ENCODE assay signal across 11 mouse cellular contexts in the genomic region with DNA sequence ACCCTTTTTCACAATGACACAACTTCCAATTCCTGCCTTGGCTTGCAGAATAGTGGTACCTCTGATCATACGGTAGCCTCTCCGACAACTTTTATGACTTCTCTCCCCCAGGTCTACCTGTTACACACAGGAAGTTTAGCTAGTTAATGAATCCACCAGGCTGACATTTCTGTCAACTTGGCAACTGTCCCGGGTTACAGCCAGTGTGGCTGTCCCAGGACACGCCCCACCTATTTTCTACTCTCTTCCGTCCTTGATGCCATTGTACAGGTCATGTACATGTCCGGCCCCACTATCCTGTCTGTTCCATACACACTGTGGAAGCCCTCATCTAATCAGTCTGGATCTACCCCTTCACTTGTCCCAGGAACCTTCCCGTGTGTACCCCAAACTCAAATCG. TPM values are rescaled to one million over a fixed set of nuclear protein-coding genes. Genes with fewer than 3 reads are reported as not detected.
DNase-seq lines count a peak whose midpoint lies in the region; ATAC-seq and TF ChIP-seq lines count a peak whose summit lies in the region.
"Had no signal": no experiment of that assay in that cellular context is flagged by ENCODE, and none has a peak within 500 bp of the region (broad histone marks: within the 10 kb centered on the region; RNA-seq: fewer than 3 reads in every experiment).

No protein-coding gene starts in this region.

- TF ChIP-seq POLR2A in heart, adult 2 months (IDR thresholded peaks at IDR 0.05; ENCODE audit: insufficient read depth, low read depth, low read length), result peak; percentile 47; the same call in 1 of the 2 replicates

- peak; percentile 56 to 77 for DNase-seq in heart, adult 2 months
- no peak for DNase-seq in heart, embryonic 10.5 days (ENCODE audit: low spot score)
- DNase-seq in MN1 (ENCODE audit: low spot score), result peak; percentile 42
- DNase-seq in heart, postnatal 0 days (ENCODE audit: low spot score), result peak; percentile 61
- DNase-seq in liver, embryonic 13.5 days, result no peak
- DNase-seq in cerebellum, adult 9-11 months, result no peak
- no peak for DNase-seq in frontal cortex, postnatal 10 days (ENCODE audit: low spot score in 2 of 2)
- DNase-seq in midbrain, embryonic 14.5 days, result no peak
- DNase-seq: cerebellum, postnatal 36 days; right cerebral cortex, postnatal 4 days had no signal

- intact Hi-C loops in heart, adult 2 months (cut with DNase I), result loop anchor here (5.0 kb wide), 1 partner anchor 122 kb away; a partner anchor contains a TSS

- H3K79me2 ChIP-seq in heart, adult 2 months (replicated peaks; ENCODE audit: control insufficient read depth, insufficient read depth, low read length), result peaks cover 12% of the 10 kb centered on the region

- peak overlapping the region; percentile 2; the same call in 1 of the 2 replicates for H3K9ac ChIP-seq in heart, adult 2 months (ENCODE audit: low read depth, low read length)
- no peak overlapping the region; the same call in 1 of the 2 replicates for H3K9ac ChIP-seq in heart, postnatal 0 days (replicated peaks; ENCODE audit: low read depth, low read length)
- H3K9ac ChIP-seq in liver, embryonic 13.5 days, result peak overlapping the region; percentile 97
- H3K9ac ChIP-seq in midbrain, embryonic 14.5 days (replicated peaks; ENCODE audit: low read length), result no peak overlapping the region
- H3K9ac ChIP-seq: midbrain, embryonic 13.5 days had no signal

- H3K4me2 ChIP-seq in heart, postnatal 0 days (ENCODE audit: low read depth, low read length), result peak overlapping the region; percentile 27
- peak overlapping the region; percentile 90 for H3K4me2 ChIP-seq in liver, embryonic 13.5 days
- no peak overlapping the region for H3K4me2 ChIP-seq in midbrain, embryonic 14.5 days (ENCODE audit: low read length)
- H3K4me2 ChIP-seq: midbrain, embryonic 13.5 days had no signal

- no peak for ATAC-seq in heart, postnatal 0 days (ENCODE audit: insufficient read depth, low read depth)
- ATAC-seq in liver, embryonic 13.5 days (ENCODE audit: low read depth), result no peak
- no peak for ATAC-seq in midbrain, embryonic 14.5 days (ENCODE audit: low FRiP score, low TSS enrichment)
- ATAC-seq: midbrain, embryonic 13.5 days had no signal

- H3K36me3 ChIP-seq in heart, adult 2 months (ENCODE audit: control insufficient read depth, insufficient read depth, low read length), result peaks cover 32% of the 10 kb centered on the region
- 0 out of 2 replicates have a peak, but pooled peaks cover 6% of the 10 kb centered on the region for H3K36me3 ChIP-seq in heart, embryonic 10.5 days
- H3K36me3 ChIP-seq in heart, postnatal 0 days (replicated peaks; ENCODE audit: control insufficient read depth, insufficient read depth, low read length), result no peaks in the 10 kb centered on the region
- peaks cover 27% of the 10 kb centered on the region for H3K36me3 ChIP-seq in liver, embryonic 13.5 days
- no peaks in the 10 kb centered on the region for H3K36me3 ChIP-seq in midbrain, embryonic 14.5 days (ENCODE audit: control insufficient read depth, insufficient read depth, low read length)
- H3K36me3 ChIP-seq: midbrain, embryonic 13.5 days had no signal

- no peak for TF ChIP-seq CTCF in heart, adult 2 months (IDR thresholded peaks at IDR 0.05)
- TF ChIP-seq CTCF in heart, postnatal 0 days (IDR thresholded peaks at IDR 0.05; ENCODE audit: low read depth), result no peak

- H3K4me1 ChIP-seq in heart, adult 2 months (ENCODE audit: control insufficient read depth, insufficient read depth, low read length), result peaks cover 30% of the 10 kb centered on the region
- H3K4me1 ChIP-seq in heart, embryonic 10.5 days, result peaks cover 34% of the 10 kb centered on the region
- H3K4me1 ChIP-seq in heart, postnatal 0 days (ENCODE audit: control insufficient read depth, insufficient read depth), result peaks cover 53% of the 10 kb centered on the region
- H3K4me1 ChIP-seq in liver, embryonic 13.5 days (replicated peaks), result peaks cover 83% of the 10 kb centered on the region
- peaks cover 36% of the 10 kb centered on the region for H3K4me1 ChIP-seq in midbrain, embryonic 14.5 days (ENCODE audit: control insufficient read depth, insufficient read depth, low read length)

- H3K4me3 ChIP-seq in heart, adult 2 months, result peak overlapping the region; percentile 3; the same call in 1 of the 2 replicates
- H3K4me3 ChIP-seq in heart, embryonic 10.5 days, result no peak overlapping the region
- no peak overlapping the region for H3K4me3 ChIP-seq in heart, postnatal 0 days (ENCODE audit: low read depth, low read length)
- 0 out of 2 replicates have a peak overlapping the region, but pooled peaks have one; percentile 10 for H3K4me3 ChIP-seq in liver, embryonic 13.5 days (replicated peaks)
- H3K4me3 ChIP-seq in midbrain, embryonic 14.5 days (replicated peaks; ENCODE audit: low read depth, low read length), result no peak overlapping the region
- H3K4me3 ChIP-seq: midbrain, embryonic 13.5 days had no signal

- 21% methylated on average over 8 of the region's 8 CpGs for WGBS in heart, adult 2 months
- 87% methylated on average over 8 of the region's 8 CpGs for WGBS in heart, embryonic 10.5 days
- WGBS in heart, postnatal 0 days, result 46% methylated on average over 8 of the region's 8 CpGs
- WGBS in liver, embryonic 13.5 days (ENCODE audit: insufficient replicate concordance), result 60% methylated on average over 8 of the region's 8 CpGs
- 92% methylated on average over 8 of the region's 8 CpGs for whole genome bisulfite sequencing in midbrain, embryonic 14.5 days

- TF ChIP-seq EP300 in heart, adult 2 months (IDR thresholded peaks at IDR 0.05; ENCODE audit: insufficient read depth, low read depth, low read length), result peak; percentile 69; the same call in 1 of the 2 replicates
- no peak for TF ChIP-seq EP300 in heart, postnatal 0 days (IDR thresholded peaks at IDR 0.05; ENCODE audit: low read depth)

- H3K27ac ChIP-seq in heart, adult 2 months, result peak overlapping the region; percentile 89
- H3K27ac ChIP-seq in heart, embryonic 10.5 days, result no peak overlapping the region
- peak overlapping the region; percentile 83 for H3K27ac ChIP-seq in heart, postnatal 0 days (ENCODE audit: low read depth)
- H3K27ac ChIP-seq in liver, embryonic 13.5 days, result peak overlapping the region; percentile 93
- H3K27ac ChIP-seq in midbrain, embryonic 14.5 days (replicated peaks; ENCODE audit: low read depth, low read length), result no peak overlapping the region
- H3K27ac ChIP-seq: midbrain, embryonic 13.5 days had no signal

- no peaks in the 10 kb centered on the region for H3K9me3 ChIP-seq in heart, embryonic 10.5 days
- no peaks in the 10 kb centered on the region for H3K9me3 ChIP-seq in heart, postnatal 0 days (replicated peaks; ENCODE audit: control insufficient read depth, low read length)
- H3K9me3 ChIP-seq in liver, embryonic 13.5 days (replicated peaks), result no peaks in the 10 kb centered on the region
- H3K9me3 ChIP-seq in midbrain, embryonic 14.5 days (ENCODE audit: control insufficient read depth, low read length), result no peaks in the 10 kb centered on the region
- H3K9me3 ChIP-seq: midbrain, embryonic 13.5 days had no signal

- no peaks in the 10 kb centered on the region for H3K27me3 ChIP-seq in heart, adult 2 months (ENCODE audit: control insufficient read depth, insufficient read depth, low read length)
- H3K27me3 ChIP-seq in heart, embryonic 10.5 days (ENCODE audit: insufficient read depth, poor library complexity, severe bottlenecking), result no peaks in the 10 kb centered on the region
- H3K27me3 ChIP-seq in heart, postnatal 0 days (ENCODE audit: control insufficient read depth, insufficient read depth, low read length), result no peaks in the 10 kb centered on the region
- H3K27me3 ChIP-seq in liver, embryonic 13.5 days, result no peaks in the 10 kb centered on the region
- H3K27me3 ChIP-seq in midbrain, embryonic 14.5 days (ENCODE audit: control insufficient read depth, insufficient read depth, low read length), result no peaks in the 10 kb centered on the region
- H3K27me3 ChIP-seq: midbrain, embryonic 13.5 days had no signal

RNA-seq across cellular contexts. Expression of a gene that starts 5.2 kb away (rescaled TPM):
- 10 to 100 TPM; 30.7 to 30.8 TPM for total RNA-seq in heart, adult 2 months (2021)
- 8.6 and 13.8 TPM in 2 replicates for polyA plus RNA-seq in heart, adult 2 months (2012; rRNA removed)
- polyA plus RNA-seq in heart, embryonic 10.5 days (2016; fragmentation: Nextera tagmentation; extraction: Ambion mirVana), result 23.8 and 26.0 TPM in 2 replicates
- total RNA-seq in heart, postnatal 0 days (2014; rRNA removed; ENCODE audit: low replicate concordance), result 22.8 and 28.3 TPM in 2 replicates
- polyA plus RNA-seq in heart, postnatal 0 days (2015; fragmentation: Nextera tagmentation; extraction: Ambion mirVana), result 9.9 and 12.2 TPM in 2 replicates
- polyA plus RNA-seq in liver, embryonic 13.5 days (2015; fragmentation: Nextera tagmentation; extraction: Ambion mirVana), result 10.1 and 12.7 TPM in 2 replicates
- polyA plus RNA-seq in midbrain, embryonic 14.5 days (2014; fragmentation: Nextera tagmentation; extraction: Ambion mirVana), result 31.2 and 38.1 TPM in 2 replicates

RNA-seq across cellular contexts. Expression of a gene that starts 5.3 kb away (rescaled TPM):
- total RNA-seq in heart, adult 2 months (2021), result 10 to 100 TPM; 59.3 to 61.3 TPM
- polyA plus RNA-seq in heart, adult 2 months (2012; rRNA removed), result 38.9 and 70.7 TPM in 2 replicates
- polyA plus RNA-seq in heart, embryonic 10.5 days (2016; fragmentation: Nextera tagmentation; extraction: Ambion mirVana), result 44.6 and 50.3 TPM in 2 replicates
- 26.7 and 29.8 TPM in 2 replicates for total RNA-seq in heart, postnatal 0 days (2014; rRNA removed; ENCODE audit: low replicate concordance)
- 51.9 and 52.6 TPM in 2 replicates for polyA plus RNA-seq in heart, postnatal 0 days (2015; fragmentation: Nextera tagmentation; extraction: Ambion mirVana)
- 116 and 126 TPM in 2 replicates for polyA plus RNA-seq in liver, embryonic 13.5 days (2015; fragmentation: Nextera tagmentation; extraction: Ambion mirVana)
- 51.8 and 64.9 TPM in 2 replicates for polyA plus RNA-seq in midbrain, embryonic 14.5 days (2014; fragmentation: Nextera tagmentation; extraction: Ambion mirVana)

RNA-seq across cellular contexts. Expression of a gene that starts 20.5 kb away (rescaled TPM):
- total RNA-seq in heart, adult 2 months (2021), result under 1 TPM; 0.42 to 0.43 TPM
- 2.4 and 2.6 TPM in 2 replicates for polyA plus RNA-seq in heart, adult 2 months (2012; rRNA removed)
- polyA plus RNA-seq in heart, embryonic 10.5 days (2016; fragmentation: Nextera tagmentation; extraction: Ambion mirVana), result 0.94 and 1.2 TPM in 2 replicates
- 1.5 TPM in 1 of 2 replicates, not detected in the other for total RNA-seq in heart, postnatal 0 days (2014; rRNA removed; ENCODE audit: low replicate concordance)
- 0.44 and 0.60 TPM in 2 replicates for polyA plus RNA-seq in heart, postnatal 0 days (2015; fragmentation: Nextera tagmentation; extraction: Ambion mirVana)
- polyA plus RNA-seq in liver, embryonic 13.5 days (2015; fragmentation: Nextera tagmentation; extraction: Ambion mirVana), result 4.8 and 5.5 TPM in 2 replicates
- 0.12 TPM in 1 of 2 replicates, not detected in the other for polyA plus RNA-seq in midbrain, embryonic 14.5 days (2014; fragmentation: Nextera tagmentation; extraction: Ambion mirVana)

Comparison
In these comparisons a context has a peak if more than half of its experiments do, and no peak if none do; other contexts are left out.
1. DNase-seq: peak in heart, adult 2 months (2 of 2), MN1 (single experiment) and heart, postnatal 0 days (single experiment); none in heart, embryonic 10.5 days (single experiment), liver, embryonic 13.5 days (single experiment), cerebellum, adult 9-11 months (single experiment), frontal cortex, postnatal 10 days (0 of 2) and midbrain, embryonic 14.5 days (single experiment).
2. H3K27ac ChIP-seq: peak in heart, adult 2 months (single experiment), heart, postnatal 0 days (single experiment) and liver, embryonic 13.5 days (single experiment); none in heart, embryonic 10.5 days (single experiment) and midbrain, embryonic 14.5 days (single experiment).
3. H3K4me3 ChIP-seq: peak in heart, adult 2 months (single experiment) and liver, embryonic 13.5 days (single experiment); none in heart, embryonic 10.5 days (single experiment), heart, postnatal 0 days (single experiment) and midbrain, embryonic 14.5 days (single experiment).
4. H3K9ac ChIP-seq: peak in heart, adult 2 months (single experiment) and liver, embryonic 13.5 days (single experiment); none in heart, postnatal 0 days (single experiment) and midbrain, embryonic 14.5 days (single experiment).